Mouse (Mus musculus) kidney, postnatal 14 days (tissue): ENCODE results near the gene Izumo3.
A peak's percentile ranks its signal among the peaks of the same experiment; 100 is the strongest.
"Not testable (repeated sequence)": the region's sequence is repeated elsewhere in the genome, so short reads cannot be mapped to it uniquely, and the experiment has no call there.

Source experiments
- DNase-seq: peaks from one replicate; pipeline ENCODE4 v3.0.0; 2022; ENCODE audit warnings: mixed read lengths

The Izumo3 gene

GRCm38 (mm10) chr4:92147134-92147533 lies at the start of gene Izumo3:
Gene Izumo3 (minus strand): TSS chr4:92147234.
- DNase-seq: no peak

GRCm38 (mm10) chr4:92191649-92192048 lies 44.6 kb upstream of the Izumo3 start, which contains the start of gene Gm12666:
Gene Gm12666 (minus strand): TSS chr4:92191749.
- DNase-seq: not testable (repeated sequence)

- DNase-seq: no peak
Observed at GRCm38 (mm10) chr4:92152646-92153045, 5.6 kb upstream of the Izumo3 start.

GRCm38 (mm10) chr4:92111390-92111988 lies 35.5 kb downstream of the Izumo3 start:
- DNase-seq: no peak

GRCm38 (mm10) chr4:92097386-92097785 lies 49.6 kb downstream of the Izumo3 start:
- DNase-seq: no peak

GRCm38 (mm10) chr4:92095951-92096350 lies 51.1 kb downstream of the Izumo3 start:
- DNase-seq: peak; percentile 13
